Mouse (Mus musculus) ES-Bruce4 (cell line): ENCODE measurements around the gene Wdr70. TPM values are rescaled to one million over a fixed set of nuclear protein-coding genes. Genes with fewer than 3 reads are reported as not detected.

Experiments used
- H3K27ac ChIP-seq: 2 replicates; pipeline ENCODE4 v1.5.1; 2012; ENCODE audit warnings: low read length, inconsistent platforms; ENCODE audit not compliant: insufficient read depth
- H3K27me3 ChIP-seq: 2 replicates; pipeline ENCODE4 v1.6.1; 2012; ENCODE audit warnings: mild to moderate bottlenecking, low read length, inconsistent platforms; ENCODE audit not compliant: control insufficient read depth, poor library complexity, insufficient read depth, severe bottlenecking
- H3K36me3 ChIP-seq: 2 replicates; pipeline ENCODE4 v1.6.1; 2012; ENCODE audit warnings: inconsistent platforms, mild to moderate bottlenecking, low read length, moderate library complexity; ENCODE audit not compliant: control insufficient read depth, poor library complexity, insufficient read depth, severe bottlenecking
- H3K4me1 ChIP-seq: one replicate; pipeline ENCODE4 v1.8.1; 2011; ENCODE audit warnings: low read length; ENCODE audit not compliant: control insufficient read depth, insufficient read depth
- H3K4me3 ChIP-seq: 2 replicates; pipeline ENCODE4 v1.5.1; 2011; ENCODE audit warnings: low read depth, mild to moderate bottlenecking, low read length
- H3K9ac ChIP-seq: 2 replicates; pipeline ENCODE4 v1.6.1; 2012; ENCODE audit warnings: low read depth, mild to moderate bottlenecking, inconsistent platforms; ENCODE audit not compliant: poor library complexity, severe bottlenecking
- H3K9me3 ChIP-seq: replicated peaks from 2 replicates; pipeline ENCODE4 v1.6.1; 2012; ENCODE audit warnings: mild to moderate bottlenecking, low read length, inconsistent platforms; ENCODE audit not compliant: control insufficient read depth, poor library complexity, insufficient read depth, severe bottlenecking
- CTCF ChIP-seq: IDR thresholded peaks from one replicate; pipeline ENCODE4 v1.8.1; 2011; ENCODE audit warnings: low read depth, low read length
- EP300 ChIP-seq: IDR thresholded peaks from 2 replicates; pipeline ENCODE4 v1.6.1; 2011; ENCODE audit warnings: low read depth, low read length; ENCODE audit not compliant: insufficient read depth
- POLR2A ChIP-seq: IDR thresholded peaks from one replicate; pipeline ENCODE4 v1.8.1; 2011; ENCODE audit warnings: low read length; ENCODE audit not compliant: insufficient read depth
- polyA plus RNA-seq: library from polyadenylated mRNA; stranded (reverse); fragments of >200 nt; gene quantifications from 2 replicates; pipeline ENCODE4 v1.2.4, GENCODE M21; 2011; ENCODE audit warnings: low read depth; ENCODE audit not compliant: missing spikeins, insufficient read depth, insufficient read length

Gene Wdr70
- polyA plus RNA-seq, 1 experiment = 65.5 TPM

DNA sequence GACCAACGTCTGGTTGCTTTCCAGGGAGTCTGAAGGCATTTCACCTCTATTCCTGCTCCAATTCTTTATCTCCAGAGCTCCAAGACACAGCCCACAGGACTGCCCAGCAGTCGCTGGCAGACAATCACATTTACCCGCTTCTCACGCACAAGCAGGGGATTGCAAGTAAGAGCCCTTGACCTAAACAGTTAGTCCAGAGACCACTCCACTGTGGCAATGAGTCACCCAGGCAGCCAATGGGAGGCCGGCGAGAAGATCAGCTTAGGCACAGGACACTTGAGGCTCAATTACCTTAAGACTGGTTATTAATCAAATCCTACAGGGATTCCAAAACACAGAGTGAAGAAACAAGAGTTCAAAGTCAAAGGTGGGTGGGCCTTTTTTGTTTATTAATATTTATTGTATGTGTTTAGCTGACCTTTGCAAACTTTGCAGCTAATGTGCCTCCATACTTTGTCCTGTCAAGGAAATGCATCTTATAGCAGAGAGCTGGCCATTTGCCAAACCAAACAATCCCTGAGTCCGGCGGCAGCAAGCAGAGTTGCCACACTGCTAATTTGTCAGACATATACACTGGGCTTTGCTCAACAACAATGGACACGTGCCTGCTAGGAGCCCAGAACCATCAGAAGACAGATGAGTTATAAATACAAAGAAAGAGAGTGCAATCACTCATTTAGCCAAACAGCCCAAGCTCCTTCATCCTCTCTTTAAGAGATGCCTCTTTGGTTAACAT lies 207.3 kb downstream of the Wdr70 start:
- no peaks in the 10 kb centered on the region for H3K27me3 ChIP-seq
- H3K4me1 ChIP-seq = no peaks in the 10 kb centered on the region
- no peak overlapping the region for H3K27ac ChIP-seq
- no peaks in the 10 kb centered on the region for H3K9me3 ChIP-seq
- H3K4me3 ChIP-seq = no peak overlapping the region
- no peak for TF ChIP-seq EP300
- TF ChIP-seq POLR2A = no peak
- no peak for TF ChIP-seq CTCF
- H3K9ac ChIP-seq = no peak overlapping the region
- H3K36me3 ChIP-seq = no peaks in the 10 kb centered on the region

DNA sequence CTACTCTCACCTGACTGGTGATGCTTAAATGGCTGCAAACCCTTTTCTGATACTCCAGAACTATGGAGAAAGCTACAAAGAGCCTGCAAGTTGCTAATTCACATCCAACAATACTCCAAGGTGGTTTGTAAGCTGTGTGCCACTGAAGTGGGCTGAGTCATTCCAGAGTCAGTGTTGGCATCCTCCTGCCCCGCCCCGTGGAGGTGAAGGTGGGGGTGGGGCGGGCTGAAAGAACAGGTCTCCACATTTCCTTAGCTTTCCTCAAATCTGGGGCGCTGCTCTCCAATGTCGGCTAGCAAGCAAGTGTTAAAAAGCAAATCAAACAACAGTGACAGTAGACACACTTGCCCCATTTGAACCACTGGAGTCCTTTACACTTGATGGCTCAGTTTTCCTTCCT lies 208.7 kb downstream of the Wdr70 start:
- Histone ChIP-seq H3K27ac (no peak overlapping the region), H3K9ac (no peak overlapping the region), H3K36me3 (no peaks in the 10 kb centered on the region), H3K27me3 (no peaks in the 10 kb centered on the region), H3K4me3 (no peak overlapping the region), H3K9me3 (no peaks in the 10 kb centered on the region), H3K4me1 (no peaks in the 10 kb centered on the region)
- TF ChIP-seq POLR2A (no peak), EP300 (no peak), CTCF (no peak)

DNA sequence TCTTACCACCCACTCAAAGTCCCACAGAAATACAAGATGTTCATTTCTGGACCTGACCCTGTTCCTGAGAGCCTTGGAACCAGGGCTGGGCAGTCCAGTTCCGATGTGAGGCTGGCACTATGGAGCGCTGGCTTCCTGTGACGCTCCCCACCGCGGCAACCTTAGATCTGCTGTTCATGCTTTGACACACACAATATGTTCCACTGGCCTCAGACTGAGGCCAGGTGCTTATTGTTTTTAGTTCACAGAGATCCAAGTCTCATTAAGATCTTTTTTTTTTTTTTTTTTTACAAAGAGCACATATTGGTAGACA lies 209.7 kb downstream of the Wdr70 start:
- TF ChIP-seq POLR2A (no peak), EP300 (no peak), CTCF (no peak)

DNA sequence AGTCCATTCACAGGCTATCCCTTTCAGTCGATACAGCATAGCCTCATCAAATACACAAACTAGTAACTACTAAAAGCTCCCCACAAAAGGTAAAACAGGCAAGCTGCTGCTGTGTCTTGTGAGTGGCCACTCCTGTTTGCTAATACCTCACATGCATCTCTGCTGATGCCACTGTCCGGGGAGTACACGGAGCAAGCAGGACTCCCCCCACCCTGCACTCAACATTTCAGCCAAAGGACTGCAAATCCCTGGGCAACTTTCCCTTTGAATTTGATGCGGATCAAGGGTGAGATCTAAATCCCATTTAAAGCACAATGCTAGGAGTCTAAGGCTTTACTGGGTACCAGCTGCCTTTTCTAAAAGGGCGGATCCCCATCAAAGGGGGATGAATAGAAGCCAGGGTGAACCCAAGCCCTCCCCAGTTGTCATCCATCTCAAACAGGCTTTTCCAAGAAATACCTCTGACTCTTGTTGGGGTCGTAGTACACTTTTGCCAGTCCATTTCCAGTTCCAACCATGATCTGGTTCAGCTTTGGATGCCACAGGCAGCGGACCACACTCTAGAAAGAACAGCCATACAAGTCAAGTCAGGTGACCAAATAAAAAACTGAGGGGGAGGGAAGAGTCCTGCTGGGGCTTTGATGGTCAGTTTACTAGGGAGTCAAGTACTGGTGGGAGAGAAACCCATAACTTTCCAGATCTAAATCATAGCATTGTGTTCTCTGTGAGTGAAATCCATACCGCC lies 210.2 kb downstream of the Wdr70 start:
- H3K4me1 ChIP-seq = no peaks in the 10 kb centered on the region
- no peak overlapping the region for H3K27ac ChIP-seq
- 0 out of 2 replicates have a peak, but pooled peaks cover 2% of the 10 kb centered on the region for H3K36me3 ChIP-seq

More for the DNA sequence above, 209.7 kb downstream of the Wdr70 start:
- Histone ChIP-seq H3K36me3 (0 out of 2 replicates have a peak, but pooled peaks cover under 1% of the 10 kb centered on the region), H3K9me3 (no peaks in the 10 kb centered on the region), H3K27ac (no peak overlapping the region), H3K4me1 (no peaks in the 10 kb centered on the region), H3K27me3 (no peaks in the 10 kb centered on the region), H3K4me3 (no peak overlapping the region), H3K9ac (no peak overlapping the region)

DNA sequence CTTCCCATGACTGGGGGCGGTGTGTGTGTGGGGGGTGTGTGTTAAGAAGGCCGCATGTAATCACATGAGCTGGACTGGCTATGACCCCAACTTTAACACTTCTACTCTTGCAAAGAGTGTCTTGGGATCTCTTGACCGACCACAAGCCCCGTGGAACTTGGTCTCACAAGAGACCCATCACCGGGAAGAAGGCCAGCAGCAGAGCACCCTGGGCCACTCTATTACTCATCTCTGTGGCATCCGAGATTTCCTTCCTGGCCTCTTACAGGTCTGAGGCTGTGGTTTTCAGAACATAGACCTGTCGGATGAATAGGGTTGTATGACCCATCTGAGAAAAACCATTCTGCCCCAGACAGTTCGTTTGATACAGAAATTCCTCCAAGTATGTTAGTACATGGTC lies 212.4 kb downstream of the Wdr70 start:
- Histone ChIP-seq H3K9me3 (no peaks in the 10 kb centered on the region), H3K9ac (no peak overlapping the region), H3K4me3 (no peak overlapping the region), H3K27ac (no peak overlapping the region), H3K27me3 (no peaks in the 10 kb centered on the region), H3K4me1 (no peaks in the 10 kb centered on the region), H3K36me3 (0 out of 2 replicates have a peak, but pooled peaks cover 2% of the 10 kb centered on the region)
- TF ChIP-seq CTCF = no peak
- no peak for TF ChIP-seq EP300
- TF ChIP-seq POLR2A = no peak

More for the DNA sequence above, 210.2 kb downstream of the Wdr70 start:
- Histone ChIP-seq H3K9ac (no peak overlapping the region), H3K9me3 (no peaks in the 10 kb centered on the region), H3K4me3 (no peak overlapping the region), H3K27me3 (no peaks in the 10 kb centered on the region)
- TF ChIP-seq CTCF = no peak
- no peak for TF ChIP-seq POLR2A
- no peak for TF ChIP-seq EP300

DNA sequence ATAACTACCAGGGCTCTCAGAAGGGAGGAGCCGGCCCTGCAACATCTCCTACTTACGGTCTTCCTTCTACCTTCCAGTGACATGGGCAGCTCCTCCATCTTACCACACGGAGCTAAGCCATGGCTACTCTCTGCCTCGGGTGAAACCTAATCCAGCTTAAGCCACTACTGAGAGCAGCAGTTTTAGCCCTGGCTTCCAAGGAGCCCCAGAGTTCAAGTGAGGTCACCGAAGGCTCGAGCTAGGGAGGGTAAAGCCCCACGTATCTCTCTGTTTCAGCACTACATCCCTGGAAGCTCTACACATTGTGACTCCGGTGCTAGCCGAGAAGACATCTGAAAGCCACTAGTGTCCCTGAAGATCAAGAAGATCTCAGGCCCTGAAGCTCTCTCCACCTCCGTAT lies 213.9 kb downstream of the Wdr70 start:
- Histone ChIP-seq H3K9ac (no peak overlapping the region), H3K9me3 (no peaks in the 10 kb centered on the region), H3K4me3 (no peak overlapping the region), H3K36me3 (peaks cover 4% of the 10 kb centered on the region; the same call in 1 of the 2 replicates), H3K27me3 (no peaks in the 10 kb centered on the region), H3K4me1 (no peaks in the 10 kb centered on the region), H3K27ac (no peak overlapping the region)
- TF ChIP-seq CTCF (no peak), EP300 (no peak), POLR2A (no peak)
